Mouse (Mus musculus) c-Kit-negative CD71-positive TER-119-positive erythroid progenitor cells, embryonic 14.5 days (primary cell): Measurements from ENCODE around the gene Zfp93.
"Not testable (repeated sequence)": the region's sequence is repeated elsewhere in the genome, so short reads cannot be mapped to it uniquely, and the experiment has no call there.

ENCODE experiments used
- DNase-seq: peaks from one replicate; pipeline ENCODE4 v3.0.0-alpha.2; 2013; ENCODE audit warnings: low read depth, low spot score

Zfp93 gene

GRCm38 (mm10) chr7:24270288-24270672 is at the start of gene Zfp93:
TSS of gene Zfp93 (plus strand) at chr7:24270420.
- no peak for DNase-seq

- no peak for DNase-seq
Observed at GRCm38 (mm10) chr7:24237040-24237791, 33.0 kb upstream of the Zfp93 start, which contains the start of gene Zfp109. TSS of gene Zfp109 (minus strand) at chr7:24237560.

DNA sequence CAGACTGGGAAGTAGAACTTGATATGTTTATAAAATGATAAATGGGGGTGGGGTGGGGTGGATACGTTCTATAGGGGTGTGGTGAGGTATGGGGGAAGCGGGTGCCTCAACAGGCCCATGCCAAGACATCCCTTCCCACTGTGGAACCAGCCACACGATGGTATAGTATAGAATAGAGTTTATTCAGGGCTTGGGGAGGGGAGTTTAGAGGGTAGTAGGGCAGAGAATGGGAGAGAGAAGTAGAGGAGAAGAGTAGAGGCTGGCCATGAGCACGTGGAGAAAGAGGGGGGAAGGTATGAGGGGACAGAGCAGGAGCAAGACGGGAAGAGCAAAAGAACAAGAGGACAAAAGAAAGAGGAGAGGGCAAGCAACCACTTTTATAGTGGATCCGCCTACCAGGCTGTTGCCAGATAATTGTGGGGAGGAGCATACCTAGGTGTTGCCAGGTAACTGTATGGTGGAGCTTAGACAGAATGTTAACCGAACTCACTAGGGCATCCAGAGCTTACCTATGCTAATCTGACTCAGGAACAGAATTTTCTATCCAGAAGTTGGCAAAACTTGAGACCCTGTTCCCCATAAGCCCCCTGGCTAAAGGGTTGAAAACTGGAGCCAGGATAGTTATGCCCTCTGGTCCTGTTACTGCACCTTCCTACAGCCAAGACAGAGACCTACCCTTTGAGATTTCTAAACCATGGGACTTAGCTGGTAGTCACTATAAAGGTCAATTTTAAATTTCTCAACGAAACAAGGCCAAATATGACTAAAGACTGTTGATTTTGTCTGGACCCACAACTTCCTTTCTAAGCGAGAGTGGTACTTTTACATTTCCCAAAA is 16.2 kb upstream of the Zfp93 start:
- no peak for DNase-seq

DNA sequence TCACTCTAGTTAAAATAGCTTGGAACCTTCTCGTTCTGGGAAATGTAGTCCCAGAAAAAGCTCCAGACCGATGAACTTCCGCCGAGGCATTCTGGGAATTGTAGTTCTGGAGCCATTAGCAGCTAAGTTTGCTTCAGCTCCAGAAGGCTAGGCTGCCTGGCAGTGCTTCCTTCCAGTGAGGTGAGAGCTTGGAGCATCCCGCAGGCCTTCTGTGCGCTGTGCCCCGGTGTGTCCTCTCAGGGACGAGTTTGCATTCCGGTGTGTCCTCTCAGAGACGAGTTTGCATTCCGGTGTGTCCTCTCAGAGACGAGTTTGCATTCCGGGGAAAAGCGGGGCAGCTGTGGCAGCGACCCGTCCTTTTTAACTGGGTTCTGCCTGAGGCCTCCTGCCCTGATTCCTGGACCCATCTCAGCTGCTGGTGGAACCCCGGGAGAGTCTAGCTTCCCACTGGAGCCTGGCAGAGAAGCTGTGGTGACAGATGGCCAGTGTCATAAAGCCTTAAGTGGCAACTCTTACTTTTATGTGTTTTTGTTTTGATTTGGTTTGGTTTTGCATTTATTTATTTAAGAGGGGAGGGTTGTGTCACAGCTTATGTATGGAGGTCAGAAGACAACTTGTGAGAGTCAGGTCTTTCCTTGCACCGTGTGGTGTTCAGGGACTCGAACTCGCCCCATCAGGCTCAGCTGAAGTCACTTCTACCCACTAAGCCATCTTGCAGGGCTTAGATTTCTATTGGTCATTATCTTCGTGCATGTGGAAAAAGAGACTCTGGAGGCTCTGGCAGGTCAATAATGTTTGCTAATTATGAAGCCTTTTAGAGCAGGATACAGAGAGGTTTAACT is 15.4 kb upstream of the Zfp93 start, which contains the start of gene Zfp108:
Zfp108 (plus strand) TSS at position 162 of the 842 bp plus-strand sequence.
- DNase-seq, result no peak

- DNase-seq, result no peak
Observed at GRCm38 (mm10) chr7:24259306-24259999, 10.8 kb upstream of the Zfp93 start.

GRCm38 (mm10) chr7:24260000-24260312 is 10.3 kb upstream of the Zfp93 start:
- no peak for DNase-seq

GRCm38 (mm10) chr7:24268176-24269155 is 1.8 kb upstream of the Zfp93 start:
- no peak for DNase-seq

- no peak for DNase-seq
Observed at GRCm38 (mm10) chr7:24269256-24269655, 964 bp upstream of the Zfp93 start.

DNA sequence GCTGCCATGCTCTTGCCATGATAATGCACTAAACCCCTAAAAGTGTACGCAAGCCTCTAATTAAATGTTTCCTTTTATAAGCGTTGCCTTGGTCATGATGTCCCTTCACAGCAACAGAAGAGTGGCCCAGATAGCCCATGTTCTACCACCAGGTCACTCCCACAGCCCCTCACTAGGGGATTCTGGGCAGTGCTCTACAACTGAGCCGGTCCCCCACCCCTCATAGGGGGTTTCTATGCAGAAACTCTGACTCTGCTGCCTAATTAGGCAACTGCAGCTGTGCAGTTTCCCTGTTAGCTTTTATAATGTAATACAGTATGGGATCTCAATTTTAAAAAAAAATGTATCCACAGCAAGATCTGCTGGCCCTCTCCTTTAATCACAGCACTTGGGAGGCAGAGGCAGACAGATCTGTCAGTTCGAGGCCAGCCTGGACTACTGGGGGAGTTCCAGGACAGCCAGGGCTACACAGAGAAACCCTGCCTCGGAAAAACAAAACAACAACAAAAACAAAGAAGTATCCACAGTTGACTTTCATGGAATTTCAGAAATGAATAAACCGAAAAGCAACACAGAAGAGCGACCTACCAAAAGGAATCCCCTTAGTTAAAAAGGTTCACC is 443 bp upstream of the Zfp93 start:
- no peak for DNase-seq

DNA sequence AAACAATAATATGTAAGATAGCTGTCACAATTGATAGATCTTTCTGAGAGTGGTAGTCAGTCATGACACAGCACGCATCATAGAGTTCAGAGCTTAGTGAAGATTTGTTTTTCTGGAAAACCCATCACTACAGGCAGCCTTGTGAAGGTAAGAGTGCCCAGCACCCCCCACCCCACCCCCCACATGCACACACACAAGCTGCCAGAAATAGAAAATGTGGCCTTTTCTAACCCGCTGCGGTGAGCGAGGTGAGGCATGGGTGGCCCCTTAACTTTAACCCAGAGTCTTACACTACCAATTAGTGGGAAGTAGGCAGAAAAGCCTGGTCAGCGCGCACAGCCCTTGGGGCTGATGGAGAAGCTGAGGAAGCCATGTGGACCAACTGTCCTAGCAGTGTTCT is 971 bp downstream of the Zfp93 start:
- DNase-seq, result no peak

GRCm38 (mm10) chr7:24274456-24274855 is 4.2 kb downstream of the Zfp93 start:
- no peak for DNase-seq

DNA sequence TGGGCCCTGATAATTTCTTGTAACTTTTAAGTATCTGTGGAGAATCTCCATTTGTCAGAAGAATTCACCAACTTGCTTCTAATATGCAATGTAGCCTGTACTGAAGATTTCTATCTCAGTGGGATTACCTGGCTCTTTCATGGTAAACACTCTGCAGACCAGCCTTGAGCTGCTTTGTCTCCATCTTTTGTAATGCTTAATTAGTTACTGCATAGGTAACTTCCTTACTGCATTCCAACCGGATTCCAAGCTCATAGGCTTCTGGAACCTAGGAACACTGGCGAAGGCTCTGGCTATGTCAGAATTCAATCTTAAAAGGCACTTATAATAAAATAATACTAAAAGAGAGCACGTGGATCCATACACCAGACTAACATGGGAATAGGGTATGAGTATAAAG is 8.6 kb downstream of the Zfp93 start:
- DNase-seq, result not testable (repeated sequence)

DNA sequence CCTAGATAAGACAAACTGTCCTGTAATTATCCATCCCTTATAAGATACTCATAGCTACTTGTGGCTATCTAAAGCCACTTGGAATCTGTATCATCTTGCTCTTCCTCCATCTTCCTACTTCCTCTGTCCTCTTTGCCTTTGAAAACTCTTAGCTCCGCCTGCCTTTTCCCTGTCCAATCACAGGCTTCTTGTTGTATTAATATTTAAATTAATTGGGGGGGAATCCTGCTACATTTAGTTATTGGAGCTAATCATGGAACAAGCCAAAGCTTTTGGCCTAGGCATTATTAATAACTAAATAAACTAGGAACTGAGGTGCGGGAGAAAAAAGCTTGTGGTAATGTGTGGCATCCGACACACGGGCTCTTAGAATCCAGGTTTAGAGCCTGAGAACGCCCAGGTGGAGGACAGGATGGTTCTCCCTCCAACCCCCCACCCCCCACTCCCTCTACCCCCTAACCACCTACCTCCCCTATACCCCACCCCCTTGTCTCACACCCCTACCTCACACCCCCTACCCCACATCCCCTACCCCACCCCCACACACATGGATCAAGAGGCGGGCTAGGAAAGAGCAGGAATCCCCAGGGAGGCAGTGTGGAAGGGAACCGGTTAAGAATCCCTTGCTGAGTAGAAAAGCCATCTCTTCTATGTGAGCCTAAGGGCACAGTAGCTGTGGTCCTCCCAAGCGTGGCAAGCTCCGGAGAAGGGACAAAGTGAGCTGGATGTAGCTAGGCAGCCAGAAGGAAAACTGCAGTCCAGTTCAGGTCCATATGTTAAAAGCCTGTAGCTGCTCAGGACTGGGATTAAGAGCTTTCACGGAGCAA is 10.0 kb downstream of the Zfp93 start:
- DNase-seq, result no peak

GRCm38 (mm10) chr7:24280858-24281145 is 10.6 kb downstream of the Zfp93 start:
- DNase-seq, result no peak

GRCm38 (mm10) chr7:24286090-24286489 is 15.9 kb downstream of the Zfp93 start:
- no peak for DNase-seq

DNA sequence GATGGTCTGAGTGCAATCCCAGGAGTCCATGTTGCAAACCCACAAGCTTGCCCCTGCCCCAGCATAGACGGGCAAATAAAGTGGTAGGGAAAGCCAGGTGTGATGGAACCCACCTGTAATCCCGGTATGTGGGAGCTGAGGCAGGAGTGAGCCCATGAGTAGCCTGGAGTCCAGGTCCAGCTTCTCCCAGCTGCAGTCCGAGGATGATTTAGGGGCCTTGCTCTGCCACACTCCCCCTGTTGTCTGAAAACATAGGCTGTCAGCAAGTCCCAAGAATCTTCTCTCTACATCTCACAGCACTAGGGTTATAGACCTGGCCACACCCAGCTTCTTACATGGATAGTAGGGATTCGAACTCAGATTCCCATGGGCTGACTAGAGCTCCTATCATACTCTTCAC is 16.7 kb downstream of the Zfp93 start:
- DNase-seq, result no peak

DNA sequence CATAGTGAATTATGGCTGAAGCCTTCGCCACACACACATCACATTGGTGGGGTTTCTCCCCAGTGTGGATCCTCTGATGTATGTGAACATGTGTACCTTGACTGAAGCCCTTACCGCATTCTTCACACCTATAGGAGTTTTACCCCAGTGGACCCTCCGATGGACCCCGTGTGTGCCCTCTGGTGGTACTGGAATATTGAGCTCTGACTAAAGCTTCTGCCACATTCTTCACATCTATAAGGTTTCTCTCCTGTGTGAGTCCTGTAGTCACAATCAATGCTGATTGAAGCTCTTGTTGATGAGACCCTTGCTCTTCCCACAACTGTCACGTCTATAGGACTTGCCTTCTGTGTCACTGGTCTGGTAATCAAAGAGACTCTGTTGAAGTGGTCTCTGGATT is 17.4 kb downstream of the Zfp93 start:
- no peak for DNase-seq

DNA sequence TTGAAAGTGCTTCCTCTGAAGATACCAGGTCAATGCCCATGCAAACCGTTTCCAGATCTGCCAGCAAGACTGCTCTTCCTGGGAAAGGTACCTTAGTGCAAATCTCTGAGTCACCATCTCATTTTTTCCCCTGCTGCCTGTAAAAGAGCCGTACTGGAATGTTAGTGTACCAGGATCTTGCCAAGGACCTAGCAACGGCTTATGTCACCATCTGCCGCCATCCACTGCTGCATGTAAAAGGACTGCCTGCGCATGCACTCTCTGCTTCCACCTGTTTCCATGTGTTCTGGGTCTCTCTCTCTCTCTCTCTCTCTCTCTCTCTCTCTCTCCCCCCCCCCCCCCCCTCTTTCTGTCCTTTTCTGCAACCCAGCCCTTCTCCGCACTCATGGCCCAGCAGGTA is 18.3 kb downstream of the Zfp93 start:
- DNase-seq, result no peak

GRCm38 (mm10) chr7:24290106-24290693 is 20.0 kb downstream of the Zfp93 start:
- no peak for DNase-seq
